Mouse (Mus musculus) cerebellum, adult 8-10 months (tissue): ENCODE data around the gene Mybpc2.

Experiments used
- DNase-seq: peaks from one replicate; pipeline ENCODE4 v3.0.0; 2022

The Mybpc2 gene

DNA sequence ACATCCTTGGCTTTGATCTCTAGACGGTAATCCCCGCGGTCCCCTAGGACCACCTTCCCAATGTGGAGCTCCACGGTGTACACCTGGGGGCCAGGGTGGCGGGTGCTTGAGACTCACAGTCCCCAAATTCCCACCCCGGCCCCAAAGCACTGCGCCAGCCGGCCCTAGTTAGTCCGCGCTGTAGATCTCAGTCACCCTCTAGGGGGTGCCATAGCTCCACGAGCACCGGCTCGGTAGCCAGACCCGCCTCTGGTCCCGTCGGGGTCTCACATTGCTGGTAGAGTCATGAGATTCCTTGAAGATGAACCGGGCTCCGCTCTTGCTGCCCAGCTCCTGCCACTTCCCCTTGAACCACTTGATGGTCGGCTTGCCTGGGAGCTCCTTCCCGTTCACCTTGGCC, 2.7 kb downstream of the Mybpc2 start:
- peak; percentile 72 for DNase-seq

DNA sequence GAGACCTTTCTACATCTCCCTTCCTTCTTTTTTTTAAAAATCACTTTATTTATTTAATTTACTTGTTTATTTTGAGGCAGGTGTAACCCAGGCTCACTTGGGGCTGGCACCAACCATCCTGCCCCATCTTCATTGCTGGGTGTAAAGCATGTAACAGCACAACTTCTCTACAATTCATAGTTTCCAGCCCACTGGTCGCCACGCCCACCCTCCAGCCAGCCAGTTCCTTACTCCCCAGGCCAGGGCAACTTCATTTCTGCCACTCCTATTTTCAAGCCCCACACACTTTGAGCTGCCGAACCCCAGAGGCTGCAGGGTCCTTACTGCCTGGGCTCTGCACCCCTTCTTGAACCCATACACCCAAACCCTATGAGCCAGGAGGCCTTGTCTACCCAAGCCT, 3.5 kb downstream of the Mybpc2 start:
- no peak for DNase-seq

DNA sequence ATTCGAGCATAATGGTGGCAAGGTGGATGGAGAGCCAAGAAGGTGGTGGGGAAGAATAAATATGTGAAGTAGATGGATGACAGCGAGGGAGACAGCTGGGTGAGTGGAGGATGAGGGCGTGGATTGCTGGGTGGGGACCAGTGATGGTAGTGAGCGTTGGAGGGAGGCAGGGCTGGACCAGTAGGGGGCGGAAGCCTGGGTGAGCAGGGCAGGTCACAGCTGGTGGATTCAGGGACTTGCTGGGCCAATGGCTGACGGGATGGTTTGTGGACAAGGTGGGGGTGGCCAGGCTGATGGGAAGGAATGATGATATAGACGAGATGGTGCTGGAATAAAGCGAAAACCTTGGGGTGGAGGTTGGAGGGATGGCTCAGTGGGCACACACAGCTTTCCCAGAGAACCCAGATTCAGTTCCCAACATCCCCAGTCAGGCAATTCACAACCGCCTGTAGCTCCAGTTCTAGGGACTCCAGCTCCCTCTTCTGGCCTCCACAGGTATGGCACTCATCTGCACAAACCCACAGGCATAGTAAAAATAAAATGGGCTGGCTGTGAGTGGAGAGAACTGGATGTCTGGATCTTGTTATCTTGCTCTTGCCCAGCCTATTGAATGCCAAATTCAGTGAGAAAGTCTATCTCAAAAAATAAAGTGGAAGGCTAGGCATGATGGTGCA, 5.1 kb downstream of the Mybpc2 start:
- no peak for DNase-seq

DNA sequence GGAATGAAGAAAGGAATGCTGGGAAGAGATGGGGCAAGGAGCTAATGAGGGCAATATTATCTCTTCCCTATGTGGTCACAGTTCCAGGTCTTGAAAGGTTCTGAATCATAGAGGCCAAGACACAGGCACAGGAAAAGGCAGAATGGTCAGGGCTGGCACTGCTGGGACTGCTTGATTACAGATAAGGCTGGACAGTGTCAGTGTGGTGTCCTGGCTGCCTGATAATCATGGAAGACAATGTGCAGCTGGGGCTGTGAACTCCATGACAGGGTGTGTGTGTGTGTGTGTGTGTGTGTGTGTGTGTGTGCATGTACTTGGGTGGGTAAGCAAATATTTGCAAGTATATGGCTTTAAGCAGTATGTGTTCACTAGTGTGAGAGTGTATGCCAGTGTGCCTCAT, 17.0 kb downstream of the Mybpc2 start:
- no peak for DNase-seq

DNA sequence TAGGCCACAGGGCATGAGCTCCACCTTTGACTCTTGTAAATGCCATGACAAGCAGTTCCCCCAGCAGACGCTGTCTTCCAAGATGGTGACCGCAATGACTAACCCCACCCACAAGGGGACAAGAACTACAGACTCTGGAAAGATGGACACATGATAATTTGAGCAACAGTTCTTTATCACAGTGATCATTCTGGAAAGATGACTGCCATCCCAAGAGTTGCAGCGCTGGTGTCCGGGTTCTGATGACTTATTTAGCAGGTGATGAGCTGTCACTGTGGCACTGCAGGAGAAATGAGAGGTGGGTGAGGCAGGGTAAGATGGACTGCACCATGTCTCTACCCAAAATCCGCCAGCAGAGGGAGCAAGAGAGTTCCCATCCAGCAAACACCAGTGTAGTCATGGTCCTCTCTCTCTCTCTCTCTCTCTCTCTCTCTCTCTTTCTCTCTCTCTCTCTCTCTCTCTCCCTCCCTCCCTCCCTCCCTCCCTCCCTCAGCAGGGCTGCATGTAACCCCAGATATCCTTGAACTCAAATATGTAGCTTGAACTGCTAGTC, 22.8 kb downstream of the Mybpc2 start:
- peak; percentile 76 for DNase-seq

DNA sequence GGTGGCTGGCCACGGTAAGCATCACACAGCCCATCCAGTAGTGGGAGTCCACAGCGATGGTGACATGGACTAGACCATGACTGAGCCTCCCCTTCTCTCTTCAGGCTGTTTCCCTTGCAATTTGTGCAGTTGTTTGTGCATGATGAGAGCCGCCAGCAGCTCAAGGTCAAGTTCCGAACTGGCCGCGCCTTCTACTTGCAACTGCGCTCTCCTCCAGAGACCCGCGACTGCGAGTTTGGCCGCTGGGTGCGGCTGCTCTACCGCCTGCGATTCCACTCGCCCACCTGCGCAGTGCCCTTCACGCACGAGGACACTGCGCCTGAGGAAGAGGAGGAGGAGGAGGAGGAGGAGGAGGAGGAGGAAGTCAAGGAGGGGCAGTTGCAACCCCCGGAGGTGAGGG, 24.4 kb downstream of the Mybpc2 start:
- DNase-seq: no peak

DNA sequence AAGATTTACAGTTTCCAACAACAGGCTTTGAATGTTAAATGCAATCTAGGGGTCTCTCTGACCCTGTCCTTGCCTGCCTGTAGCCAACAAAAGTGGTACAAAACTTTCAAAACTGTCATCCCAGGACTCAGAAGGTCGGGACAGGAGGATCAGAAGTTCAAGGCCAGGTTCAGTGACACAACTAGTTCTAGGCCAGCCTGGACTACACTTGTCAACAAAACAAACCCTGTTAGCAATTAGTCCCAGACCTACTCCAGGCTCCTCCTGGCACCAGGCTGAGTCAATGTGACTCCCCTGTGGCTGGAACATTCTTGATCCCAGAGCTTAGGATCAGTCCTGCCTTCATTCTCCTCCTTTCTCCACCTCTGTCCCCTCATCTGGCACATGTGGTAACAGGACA, 25.5 kb downstream of the Mybpc2 start:
- DNase-seq: no peak

DNA sequence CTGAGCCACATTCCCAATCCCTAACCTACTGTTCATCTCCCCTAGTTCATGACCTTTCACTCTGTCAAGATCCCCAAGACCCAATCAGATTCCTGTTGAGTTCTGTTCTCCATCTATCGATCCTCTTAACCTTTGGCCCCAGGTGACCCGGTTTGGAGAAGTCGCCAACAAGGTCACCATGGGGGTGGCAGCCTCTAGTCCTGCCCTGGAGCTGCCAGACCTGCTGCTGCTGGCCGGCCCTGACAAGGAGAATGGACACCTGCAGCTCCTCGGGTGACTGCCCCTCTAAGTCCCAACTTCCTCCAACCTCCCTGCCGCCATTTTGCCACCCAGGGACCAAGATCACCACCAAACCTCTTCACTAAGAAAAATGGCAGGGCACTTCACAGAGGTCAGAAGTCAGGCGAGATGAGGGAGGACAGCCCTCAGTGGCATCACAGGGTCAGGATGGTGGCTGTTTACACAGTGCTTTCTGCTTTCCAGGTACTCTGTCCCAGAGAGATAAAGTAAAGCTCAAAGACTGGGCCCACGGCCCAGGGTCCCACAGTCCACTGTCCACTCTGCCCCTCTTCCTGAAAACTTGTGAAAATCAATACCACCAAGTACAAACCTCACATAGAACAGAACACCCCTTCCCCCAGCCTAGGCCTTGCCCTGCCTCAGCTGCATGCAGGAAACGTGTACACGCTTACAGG, 26.9 kb downstream of the Mybpc2 start:
- DNase-seq: no peak

DNA sequence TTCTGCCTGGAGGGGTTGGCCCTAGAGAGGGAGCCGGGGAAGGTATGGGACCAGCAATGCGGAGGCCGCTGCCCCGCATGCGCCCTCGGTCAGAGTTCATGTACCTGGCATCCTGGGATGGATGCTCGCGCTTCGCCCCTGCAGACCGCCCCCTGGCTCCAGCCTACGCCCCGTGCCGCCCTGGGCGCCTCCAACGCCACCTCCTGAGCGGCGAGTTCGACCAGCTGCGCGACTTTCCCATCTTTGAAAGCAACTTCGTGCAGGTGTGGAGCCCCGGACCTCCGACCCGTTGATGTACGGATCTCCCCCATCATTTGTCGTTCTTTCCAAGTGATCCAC, 27.7 kb downstream of the Mybpc2 start:
- no peak for DNase-seq

DNA sequence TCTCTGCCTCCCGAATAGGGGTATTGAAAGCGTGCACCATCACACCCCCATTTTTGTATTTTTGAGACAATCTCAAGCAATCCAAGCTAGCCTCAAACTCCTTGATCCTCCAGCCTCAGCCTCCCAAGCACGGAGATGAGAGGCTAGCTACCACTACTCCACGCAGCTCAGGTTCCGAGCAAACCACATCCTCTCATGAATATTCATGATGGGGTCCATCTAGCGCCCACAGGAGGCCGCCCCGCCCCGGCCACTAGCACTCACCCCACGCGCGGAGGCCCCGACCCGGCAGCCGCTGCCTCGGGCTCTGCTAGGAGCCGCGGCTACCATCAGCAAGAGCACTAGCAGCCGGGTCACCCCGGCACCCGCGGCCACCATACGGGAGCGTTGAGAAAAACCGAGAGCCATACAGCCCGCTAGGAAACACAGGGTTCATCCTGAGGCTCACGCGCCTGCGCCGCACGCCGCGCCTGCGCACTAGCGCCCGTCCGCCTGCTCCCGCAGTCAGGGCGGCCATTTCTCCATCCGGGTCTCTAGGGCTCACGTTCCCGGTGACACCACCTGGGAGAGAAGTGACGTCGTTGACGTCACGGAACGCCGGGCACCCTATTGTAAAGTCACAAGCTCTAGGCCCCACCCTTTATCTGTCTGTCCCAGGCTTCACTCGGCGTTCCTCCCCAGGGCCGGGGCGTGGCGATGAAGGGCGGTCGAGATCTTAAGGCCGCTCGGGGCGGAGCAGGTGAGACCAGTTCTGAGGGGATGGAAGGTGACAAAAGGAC, 28.3 kb downstream of the Mybpc2 start, which contains the start of the genes Emc10 and Fam71e1:
Gene Emc10, minus strand, starts transcription at position 538 of the 779 bp plus-strand sequence.
Gene Fam71e1, plus strand, starts transcription at position 590 of the 779 bp plus-strand sequence.
- DNase-seq: peak; percentile 99

DNA sequence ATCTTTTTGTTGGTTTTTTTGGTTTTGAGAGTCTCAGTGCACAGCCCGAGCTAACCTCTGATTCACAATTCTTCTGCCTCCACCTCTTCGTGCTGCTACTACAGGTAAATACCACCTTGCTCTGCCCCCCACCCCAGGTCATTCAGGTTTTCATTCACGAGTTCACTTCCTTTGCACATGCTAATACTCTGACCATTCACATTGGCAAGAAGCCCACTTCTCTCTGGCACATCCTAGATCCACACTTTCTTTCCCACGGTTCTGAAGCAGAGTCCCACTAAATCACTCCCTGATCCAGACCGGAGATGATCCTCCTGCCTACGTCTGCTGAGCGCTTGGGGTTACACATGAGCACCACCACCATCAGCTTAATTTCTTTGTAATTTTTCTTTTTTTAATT, 29.4 kb downstream of the Mybpc2 start:
- DNase-seq: no peak

DNA sequence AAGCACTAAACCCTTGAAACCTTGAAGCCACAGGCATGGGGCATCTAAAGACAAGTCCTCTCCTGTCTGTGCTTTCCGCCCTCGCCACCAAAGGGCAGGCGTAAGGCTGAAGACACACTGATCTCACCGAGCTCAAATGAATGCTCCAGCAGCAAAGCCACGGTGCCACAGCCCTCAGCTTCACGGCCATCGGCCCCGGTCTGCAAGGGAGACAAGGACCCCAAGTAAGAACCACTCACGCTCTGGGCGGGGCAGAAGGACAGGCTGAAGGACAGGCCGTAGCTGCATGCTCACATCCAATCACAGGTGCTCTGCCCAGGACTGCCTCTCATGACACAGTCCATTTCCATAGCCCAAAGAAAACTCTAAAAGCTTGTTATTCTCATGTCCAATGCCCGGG, 29.8 kb downstream of the Mybpc2 start:
- DNase-seq: no peak

DNA sequence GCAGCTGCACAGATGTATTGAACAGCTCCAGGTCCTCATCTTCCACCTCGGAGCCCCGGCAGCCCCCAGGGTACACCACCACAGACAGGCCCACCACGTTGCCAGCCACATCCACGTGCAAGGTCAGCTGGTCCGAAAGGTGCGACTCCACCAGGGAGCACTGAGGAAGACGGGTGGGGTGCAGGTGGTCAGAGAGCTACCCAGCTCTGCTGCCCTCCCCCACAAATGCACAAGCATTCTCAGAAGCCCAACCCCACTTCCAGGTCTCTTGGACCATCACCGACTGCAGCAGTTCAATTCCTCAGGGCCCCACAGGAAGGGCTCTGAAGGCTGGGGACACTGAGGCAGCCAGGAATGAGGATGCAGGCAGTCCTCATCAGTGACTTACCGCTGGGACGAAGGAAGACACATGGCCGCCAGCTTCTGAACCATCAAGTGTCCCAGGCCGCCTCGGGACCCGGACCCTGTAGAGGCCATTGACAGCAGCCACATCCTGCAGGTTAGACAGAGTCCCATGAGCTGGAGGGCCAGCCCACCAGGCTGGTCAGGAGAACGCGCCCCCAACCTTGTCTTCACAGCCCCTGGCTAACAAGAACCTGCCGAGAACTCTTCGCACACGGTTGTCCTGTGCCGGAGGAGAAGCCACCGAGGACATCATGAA, 32.2 kb downstream of the Mybpc2 start:
- DNase-seq: no peak

DNA sequence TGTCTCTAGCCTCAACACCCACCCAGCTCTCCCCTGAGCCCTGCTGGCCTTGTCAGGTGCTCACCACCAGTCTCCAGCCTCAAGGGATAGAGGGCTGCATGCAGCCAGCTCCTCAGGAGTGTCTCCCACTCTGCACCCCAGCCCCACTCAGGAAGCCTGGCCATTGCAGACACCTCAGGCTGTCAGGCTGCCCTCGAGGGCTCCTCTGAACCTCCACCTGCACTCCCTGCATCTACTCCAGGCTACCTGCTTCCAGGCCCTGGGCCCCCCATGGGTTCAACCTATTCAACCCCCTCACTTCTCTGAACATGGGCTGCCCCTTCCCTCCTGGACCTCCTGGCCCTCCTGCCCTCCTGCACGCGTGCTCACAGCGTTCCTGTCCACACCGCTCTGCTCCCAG, 33.1 kb downstream of the Mybpc2 start:
- no peak for DNase-seq

DNA sequence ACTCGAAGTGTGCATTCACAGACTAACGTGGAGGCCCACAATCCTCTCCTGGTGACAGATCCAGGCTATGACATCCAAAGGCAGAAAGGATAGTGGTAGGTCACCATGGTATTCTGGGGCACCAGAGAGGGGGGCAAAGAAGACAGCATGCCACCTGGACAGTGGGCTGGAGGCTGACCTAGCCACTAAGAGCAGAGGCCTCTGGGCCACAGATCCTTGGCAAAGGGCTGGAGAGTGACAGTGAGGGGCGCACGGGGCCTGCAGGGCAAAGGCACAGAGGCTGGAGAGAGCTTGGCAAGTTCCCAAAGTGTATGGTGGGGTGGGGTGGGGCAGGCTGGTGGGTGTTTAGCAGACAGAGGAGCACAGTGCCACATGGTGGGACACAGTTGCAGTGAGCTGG, 34.2 kb downstream of the Mybpc2 start:
- no peak for DNase-seq

DNA sequence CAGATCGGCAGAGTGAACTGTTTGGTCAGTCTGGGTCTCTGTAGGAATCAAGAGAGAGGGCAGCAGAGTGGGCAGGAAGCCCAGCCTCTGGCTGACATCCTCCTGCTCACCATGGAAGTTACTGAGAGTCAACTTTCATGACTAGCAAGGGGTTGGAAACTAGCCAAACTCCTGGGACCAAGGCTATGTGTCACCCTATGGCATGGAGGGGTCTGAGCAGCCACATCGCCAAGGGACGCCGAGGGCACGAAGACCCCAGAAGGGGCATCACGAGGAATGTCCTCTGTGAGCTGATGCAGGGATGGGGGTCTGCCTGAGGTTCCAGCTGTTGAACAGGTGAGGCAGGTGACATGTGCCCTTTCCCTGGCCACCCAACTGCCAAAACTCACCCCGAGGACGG, 35.9 kb downstream of the Mybpc2 start:
- no peak for DNase-seq

DNA sequence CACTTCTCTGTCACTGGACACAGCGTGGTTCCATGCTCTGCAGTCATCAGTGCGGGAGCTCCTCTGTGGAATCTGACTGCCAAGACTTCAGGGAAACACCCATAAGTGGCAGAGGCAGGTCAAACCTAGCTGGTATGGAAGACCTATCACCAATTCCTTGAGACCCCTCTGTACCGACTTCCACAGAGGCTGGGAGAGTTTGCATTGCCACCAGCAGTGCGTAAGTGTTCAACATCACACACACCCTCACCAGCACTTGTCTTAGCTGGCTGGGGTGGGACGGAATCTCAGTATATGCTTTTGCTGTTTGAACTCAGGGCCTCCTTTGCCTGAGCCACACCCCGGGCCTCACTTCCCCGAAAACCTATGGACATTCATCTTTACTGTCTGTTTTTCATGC, 36.5 kb downstream of the Mybpc2 start:
- no peak for DNase-seq

DNA sequence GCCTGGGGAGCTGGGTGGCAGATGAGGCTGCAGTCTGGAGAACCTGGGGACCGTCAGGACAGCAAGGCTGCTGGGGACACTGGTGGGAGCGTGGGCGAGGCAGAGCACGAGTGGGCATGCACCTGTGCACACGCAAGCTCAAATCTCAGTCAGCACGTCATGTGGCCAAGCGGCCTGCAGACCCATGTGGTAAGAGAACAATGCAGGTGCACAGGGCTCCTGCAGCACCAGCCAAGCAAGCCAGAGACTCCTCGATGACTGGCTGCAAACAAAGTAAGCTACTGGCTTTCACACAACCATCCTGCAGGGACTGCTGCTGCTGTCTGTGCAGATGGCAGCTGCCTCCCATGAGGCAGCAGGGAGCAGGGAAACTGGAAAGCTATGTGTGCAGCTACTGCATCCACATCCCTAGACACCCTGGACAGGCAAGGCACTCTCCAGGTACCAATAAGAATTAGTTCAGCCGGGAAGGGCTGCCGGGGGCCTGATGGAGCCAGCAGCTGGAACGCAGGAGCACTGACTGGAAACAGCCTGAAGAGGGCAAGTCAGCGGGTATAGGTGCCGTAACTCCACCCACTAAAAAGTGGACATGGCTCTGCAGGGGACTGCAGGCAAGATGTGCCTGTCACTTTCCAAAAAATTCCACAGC, 37.4 kb downstream of the Mybpc2 start:
- no peak for DNase-seq

DNA sequence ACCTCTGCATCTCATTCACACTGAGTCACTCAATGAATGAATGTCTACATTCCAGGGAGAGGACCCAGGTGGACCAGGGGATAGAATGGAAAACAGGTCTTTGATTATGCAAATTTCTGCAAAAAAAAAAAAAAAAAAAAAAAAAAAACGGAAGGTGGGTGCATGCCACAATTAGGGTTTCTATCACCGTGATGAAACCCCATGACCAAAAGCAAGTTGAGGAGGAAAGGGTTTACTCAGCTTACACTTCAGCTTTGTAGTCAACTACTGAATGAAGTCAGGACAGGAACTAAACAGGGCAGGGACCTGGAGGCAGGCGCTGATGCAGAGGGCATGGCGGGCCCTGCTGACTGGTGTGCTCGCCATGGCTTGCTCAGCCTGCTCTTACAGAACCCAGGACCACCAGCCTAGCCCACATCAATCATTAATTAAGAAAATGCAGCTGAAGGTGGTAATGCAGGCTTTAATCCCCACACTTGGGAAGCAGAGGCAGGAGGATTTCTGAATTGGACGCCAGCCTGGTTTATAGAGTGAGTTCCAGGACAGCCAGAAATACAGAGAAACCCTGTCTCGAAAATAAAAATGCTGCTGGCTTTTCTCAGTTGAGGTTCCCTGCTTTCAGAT, 38.8 kb downstream of the Mybpc2 start:
- DNase-seq: no peak

DNA sequence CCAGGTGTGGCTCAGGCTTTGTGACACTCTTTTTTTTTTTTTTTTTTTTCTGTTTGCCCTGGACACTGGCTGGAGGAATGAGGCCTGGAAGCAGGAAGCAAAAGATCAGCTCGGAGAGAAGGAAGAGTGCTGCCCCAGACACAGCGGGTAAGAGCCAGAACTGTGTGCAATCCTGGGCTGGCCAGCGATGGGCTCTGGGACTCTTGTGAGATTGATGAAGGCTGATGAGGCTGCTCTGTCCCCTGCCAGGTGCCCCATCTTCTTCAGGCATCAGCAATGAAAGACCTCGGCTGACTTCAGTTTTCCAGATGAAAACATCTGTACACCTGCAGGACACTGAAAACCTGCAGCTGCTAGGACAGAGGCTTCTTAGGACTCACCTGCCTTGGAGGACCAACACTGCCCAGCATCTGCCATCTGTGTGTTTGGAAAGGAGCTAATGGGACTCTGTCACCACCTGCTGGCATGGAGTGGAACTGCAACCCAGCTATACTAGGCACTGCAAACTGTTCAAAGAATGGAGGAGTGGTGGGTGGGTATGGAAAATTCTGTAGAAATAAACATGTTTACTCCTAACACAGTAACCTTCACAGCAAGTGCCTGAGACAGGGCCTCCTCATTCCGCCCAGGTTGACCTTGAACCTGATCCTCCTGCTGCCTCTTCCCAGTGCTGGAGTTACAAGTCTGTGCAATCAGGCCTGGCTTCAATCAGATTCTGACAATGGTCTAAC, 39.5 kb downstream of the Mybpc2 start:
- DNase-seq: peak; percentile 84

DNA sequence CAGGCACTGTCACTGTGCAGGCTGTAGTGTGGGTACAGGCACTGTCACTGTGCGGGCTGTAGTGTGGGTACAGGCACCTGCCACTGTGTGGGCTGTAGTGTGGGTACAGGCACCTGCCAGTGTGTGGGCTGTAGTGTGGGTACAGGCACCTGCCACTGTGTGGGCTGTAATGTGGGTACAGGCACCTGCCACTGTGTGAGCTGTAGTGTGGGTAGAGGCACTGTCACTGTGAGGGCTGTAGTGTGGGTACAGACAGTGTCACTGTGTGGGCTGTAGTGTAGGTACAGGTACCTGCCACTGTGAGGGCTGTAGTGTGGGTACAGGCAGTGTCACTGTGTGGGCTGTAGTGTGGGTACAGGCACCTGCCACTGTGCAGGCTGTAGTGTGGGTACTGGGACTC, 40.3 kb downstream of the Mybpc2 start:
- DNase-seq: no peak
